Mouse (Mus musculus) kidney, adult 2 months (tissue): ENCODE data around the gene Aimp1.

ENCODE experiments used
- CTCF ChIP-seq: fragments of 200-500 bp; conservative IDR thresholded peaks from 2 replicates; pipeline ENCODE4 v1.5.1; 2011; ENCODE audit warnings: low read depth, mild to moderate bottlenecking, control low read depth, low read length, moderate library complexity, mixed read lengths; ENCODE audit not compliant: insufficient read depth, insufficient read length
- POLR2A ChIP-seq: fragments of 200-500 bp; IDR thresholded peaks from one replicate; pipeline ENCODE4 v1.6.1; 2011; ENCODE audit warnings: low read depth, low read length, control low read depth

DNA sequence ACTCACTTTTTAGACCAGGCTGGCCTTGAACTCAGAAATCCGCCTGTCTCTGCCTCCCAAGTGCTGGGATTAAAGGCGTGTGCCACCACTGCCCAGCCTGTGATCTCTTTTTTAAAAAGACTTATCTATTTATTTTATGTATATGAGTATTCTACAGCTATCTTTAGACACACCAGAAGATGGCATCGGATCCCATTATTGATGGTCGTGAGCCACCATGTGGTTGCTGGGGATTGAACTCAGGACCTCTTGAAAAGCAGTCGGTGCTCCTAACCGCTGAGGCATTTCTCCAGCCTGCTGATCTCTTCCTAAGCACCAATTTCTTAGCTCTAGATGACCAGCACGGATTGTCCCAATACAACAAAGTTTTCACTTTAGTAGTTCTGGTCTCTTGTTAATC lies 30.2 kb downstream of the Aimp1 start:
- TF ChIP-seq CTCF (no peak), POLR2A (no peak)
